Mouse (Mus musculus): ENCODE measurements around the gene Cerk. TPM values are rescaled to one million over a fixed set of nuclear protein-coding genes. Genes with fewer than 3 reads are reported as not detected.

The Cerk gene
- polyA plus RNA-seq, 1 experiment from 2014 or later = 23.5 TPM

DNA sequence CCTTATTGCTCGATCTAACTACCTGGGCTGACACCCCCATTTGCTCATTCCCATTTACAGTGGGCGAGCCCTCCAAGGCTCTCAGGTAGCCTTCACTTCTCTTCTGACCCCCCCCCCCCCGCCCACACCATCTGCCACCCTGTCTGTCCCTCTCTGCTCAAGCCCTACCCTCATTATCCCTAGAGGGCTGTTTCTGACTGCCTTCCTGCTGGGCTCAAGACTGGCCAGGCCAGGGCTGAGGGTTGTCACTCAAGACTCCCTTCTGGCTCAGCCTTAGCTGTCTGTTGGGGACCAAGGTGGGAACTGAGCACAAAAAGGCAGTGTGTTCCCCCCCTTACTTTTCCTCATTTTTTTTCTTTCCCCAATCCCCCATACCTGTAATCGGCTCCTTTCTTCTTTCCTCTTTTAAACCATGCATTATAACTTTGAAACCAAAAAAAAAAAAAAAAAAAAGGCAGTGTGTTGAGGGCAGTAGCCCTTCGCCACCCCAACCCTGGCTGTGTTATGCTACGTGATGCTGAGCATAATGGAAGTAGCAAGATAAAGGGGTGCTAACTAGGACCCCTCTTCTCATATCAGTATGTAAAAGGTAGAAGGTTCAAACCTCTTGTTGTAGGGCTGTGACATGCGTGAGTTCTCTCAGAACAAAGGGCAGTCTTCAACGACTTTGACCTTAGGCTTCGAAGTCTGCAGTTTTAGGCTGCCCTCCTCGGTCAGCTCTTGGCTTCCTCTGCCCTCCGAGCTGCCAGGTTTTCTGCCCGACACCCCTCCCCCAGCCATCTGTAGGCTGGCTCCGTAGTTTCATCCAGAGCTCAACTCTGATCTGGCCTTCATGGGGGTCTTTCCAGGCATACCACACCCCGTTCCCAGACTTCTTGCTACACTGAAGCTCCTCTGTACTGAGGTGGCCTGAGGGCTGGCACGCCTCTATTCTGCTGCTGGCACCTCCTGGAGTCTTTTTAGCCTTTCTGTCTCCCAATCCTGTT is 68.5 kb downstream of the Cerk start:
- Histone ChIP-seq H3K9ac (replicated peaks) (no peak overlapping the region; the same call in 1 of the 2 replicates), H3K27ac (replicated peaks) (no peak overlapping the region; the same call in 1 of the 2 replicates), H3K4me3 (no peak overlapping the region), H3K36me3 (peaks cover 30% of the 10 kb centered on the region), H3K9me3 (no peaks in the 10 kb centered on the region), H3K4me2 (replicated peaks) (no peak overlapping the region), H3K4me1 (peaks cover 21% of the 10 kb centered on the region), H3K27me3 (no peaks in the 10 kb centered on the region)
- WGBS = 76% methylated on average over 14 of the region's 15 CpGs
- ATAC-seq (ENCODE audit: low FRiP score, low read depth) = no peak

DNA sequence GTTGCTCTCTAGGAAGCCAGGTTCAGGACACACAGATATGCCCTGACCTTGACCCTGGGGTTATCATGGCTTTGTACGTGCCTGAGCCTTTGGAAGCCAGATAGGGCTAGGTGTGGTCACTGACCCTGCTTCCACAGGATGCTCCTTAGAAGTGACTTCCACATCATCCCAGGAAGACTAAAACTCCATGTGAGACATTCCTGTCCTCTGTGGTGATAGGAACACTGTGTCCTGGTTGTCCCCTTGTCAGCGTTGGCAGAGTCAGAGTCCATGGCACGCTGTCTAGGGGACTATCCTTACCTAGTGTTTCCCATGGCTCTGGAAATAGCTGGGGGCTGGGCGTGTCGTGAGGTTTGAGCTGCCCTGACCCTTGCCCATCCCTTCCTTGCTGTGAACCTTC is 69.5 kb downstream of the Cerk start:
- Histone ChIP-seq H3K4me3 (no peak overlapping the region), H3K4me2 (replicated peaks) (no peak overlapping the region), H3K36me3 (peaks cover 20% of the 10 kb centered on the region), H3K27me3 (no peaks in the 10 kb centered on the region), H3K27ac (replicated peaks) (no peak overlapping the region), H3K9me3 (no peaks in the 10 kb centered on the region), H3K9ac (replicated peaks) (no peak overlapping the region), H3K4me1 (peaks cover 28% of the 10 kb centered on the region)
- no peak for ATAC-seq (ENCODE audit: low FRiP score, low read depth)
- 73% methylated on average over 5 of the region's 5 CpGs for WGBS

DNA sequence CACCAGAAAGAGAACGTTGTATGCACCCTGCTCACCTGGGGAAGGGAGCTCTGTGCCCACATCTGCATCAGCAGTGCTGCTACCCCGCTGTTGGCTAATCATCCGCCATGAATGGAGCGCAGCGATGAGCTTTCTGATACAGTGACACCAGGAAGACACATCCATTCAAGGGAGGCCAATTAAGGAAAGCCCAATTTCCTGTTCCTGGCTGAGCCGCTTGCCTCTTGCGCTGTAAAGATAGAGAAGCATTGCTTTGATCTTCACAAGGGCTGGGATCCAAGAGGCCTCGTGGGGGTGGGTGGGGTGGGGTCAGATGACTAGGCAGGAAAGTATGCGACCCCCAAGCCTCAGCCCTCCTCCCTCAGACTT is 72.6 kb downstream of the Cerk start:
- peak overlapping the region; percentile 15; the same call in 1 of the 2 replicates for H3K4me2 ChIP-seq (replicated peaks)
- 11% methylated on average over 9 of the region's 9 CpGs for WGBS
- no peaks in the 10 kb centered on the region for H3K9me3 ChIP-seq
- H3K9ac ChIP-seq (replicated peaks) = no peak overlapping the region
- H3K4me3 ChIP-seq = no peak overlapping the region
- peaks cover 28% of the 10 kb centered on the region for H3K4me1 ChIP-seq
- H3K36me3 ChIP-seq = no peaks in the 10 kb centered on the region
- ATAC-seq (ENCODE audit: low FRiP score, low read depth) = 0 out of 2 replicates have a peak, but pooled peaks have one; percentile 16
- H3K27ac ChIP-seq (replicated peaks) = peak overlapping the region; percentile 64
- no peaks in the 10 kb centered on the region for H3K27me3 ChIP-seq

DNA sequence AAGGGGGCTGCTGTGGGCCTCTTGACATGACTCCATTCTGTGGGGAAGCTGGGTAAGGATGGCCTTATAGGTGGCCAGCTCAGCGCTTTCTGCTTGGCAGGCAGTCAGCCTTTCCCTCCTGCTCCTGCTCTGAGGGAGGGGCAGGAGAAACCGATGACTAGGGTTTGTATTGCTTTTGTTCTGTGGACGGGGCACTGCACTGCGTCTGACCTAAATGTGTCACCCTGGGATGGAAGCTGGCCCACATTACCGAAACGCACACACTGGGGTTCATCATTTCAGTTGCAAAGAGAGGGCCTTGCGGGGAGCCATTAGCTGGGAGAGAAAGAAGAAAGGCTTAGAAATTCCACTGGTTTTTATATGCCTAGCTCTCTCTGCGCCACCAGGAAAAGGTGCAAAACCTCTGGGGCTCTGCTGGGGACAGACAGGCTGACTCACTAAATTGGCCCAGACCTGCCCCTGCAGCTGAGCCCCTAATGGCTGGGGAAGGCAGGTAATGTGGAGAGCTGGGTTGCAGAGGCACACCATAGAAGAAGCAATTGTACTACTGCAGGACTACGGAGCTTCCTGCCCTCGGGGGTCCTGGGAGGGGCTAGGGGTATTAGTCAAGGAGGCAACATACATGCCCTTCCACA is 73.1 kb downstream of the Cerk start:
- peaks cover 28% of the 10 kb centered on the region for H3K4me1 ChIP-seq
- peak overlapping the region; percentile 64 for H3K27ac ChIP-seq (replicated peaks)
- 14% methylated on average over 10 of the region's 10 CpGs for WGBS

DNA sequence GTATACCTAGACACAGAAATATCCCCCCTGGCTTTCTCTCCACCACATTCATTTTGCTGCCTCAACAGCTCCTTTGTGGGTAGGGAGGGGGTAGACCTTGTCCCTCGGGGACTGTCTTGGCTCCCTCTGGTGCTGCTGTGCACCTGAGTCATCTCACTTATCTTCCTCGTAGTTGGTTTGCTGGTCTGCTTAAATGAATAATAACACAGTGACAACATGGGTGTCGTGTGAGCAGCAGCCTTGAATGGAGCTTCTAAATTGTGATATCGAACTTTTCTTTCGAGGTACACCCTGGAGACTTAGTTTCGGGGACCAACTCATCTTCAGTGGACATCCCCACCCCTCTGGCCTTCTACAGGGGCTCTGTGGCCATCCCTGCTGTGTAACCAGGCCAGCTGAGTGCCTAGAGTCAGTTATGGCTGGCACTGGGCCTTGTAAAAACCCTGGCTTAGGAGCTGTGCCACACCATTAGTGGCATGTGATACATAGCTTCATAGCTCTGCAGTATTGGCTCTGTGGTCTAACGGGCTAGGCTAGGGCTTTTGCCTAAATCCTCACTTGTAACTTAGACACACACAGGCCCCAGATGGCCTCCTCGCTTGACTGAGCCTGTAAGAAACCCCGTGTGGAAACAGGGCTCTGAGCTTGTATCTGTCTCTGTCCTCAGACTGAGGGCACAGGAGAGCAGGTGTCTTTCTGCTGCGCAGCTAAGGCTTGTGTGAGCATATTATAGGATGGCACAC is 75.4 kb downstream of the Cerk start:
- Histone ChIP-seq H3K27me3 (no peaks in the 10 kb centered on the region), H3K9ac (replicated peaks) (no peak overlapping the region), H3K9me3 (no peaks in the 10 kb centered on the region), H3K4me1 (peaks cover 20% of the 10 kb centered on the region), H3K36me3 (no peaks in the 10 kb centered on the region), H3K27ac (replicated peaks) (no peak overlapping the region), H3K4me2 (replicated peaks) (no peak overlapping the region), H3K4me3 (no peak overlapping the region)
- no peak for ATAC-seq (ENCODE audit: low FRiP score, low read depth)
- 69% methylated on average over 10 of the region's 10 CpGs for WGBS

More for the DNA sequence above, 73.1 kb downstream of the Cerk start:
- Histone ChIP-seq H3K4me2 (replicated peaks) (peak overlapping the region; percentile 15; the same call in 1 of the 2 replicates), H3K36me3 (no peaks in the 10 kb centered on the region), H3K4me3 (no peak overlapping the region), H3K27me3 (no peaks in the 10 kb centered on the region), H3K9ac (replicated peaks) (no peak overlapping the region), H3K9me3 (no peaks in the 10 kb centered on the region)
- peak; percentile 30; the same call in 1 of the 2 replicates for ATAC-seq (ENCODE audit: low FRiP score, low read depth)

DNA sequence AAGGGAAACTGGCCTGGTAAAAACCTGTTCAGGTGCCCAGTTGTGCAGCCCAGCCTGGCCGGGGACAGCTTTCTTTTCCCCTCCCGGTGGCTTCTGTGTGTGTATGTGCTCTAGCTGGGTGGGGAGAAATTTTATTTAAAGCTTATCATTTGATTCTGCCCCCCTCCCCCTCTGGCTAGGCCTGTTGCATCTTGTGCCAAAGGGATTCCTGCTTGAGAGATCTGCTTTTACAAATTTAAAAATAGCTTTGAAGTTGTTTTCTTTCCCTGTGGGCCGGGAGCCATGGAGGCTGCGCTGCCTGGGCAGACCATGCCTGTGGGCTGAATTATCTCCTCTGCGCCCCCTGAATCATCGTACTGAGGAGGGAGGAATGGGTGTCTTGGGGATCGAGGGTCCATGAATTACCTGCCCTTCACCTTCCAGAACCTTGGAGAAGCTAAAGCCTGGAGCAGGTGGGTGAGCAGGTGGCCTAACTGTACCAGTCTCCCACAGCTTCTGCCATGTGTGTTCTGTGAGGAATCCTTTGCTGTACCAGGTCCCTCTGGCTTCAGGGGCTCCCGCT is 76.2 kb downstream of the Cerk start:
- Histone ChIP-seq H3K36me3 (0 out of 2 replicates have a peak, but pooled peaks cover 2% of the 10 kb centered on the region), H3K9ac (replicated peaks) (no peak overlapping the region), H3K9me3 (no peaks in the 10 kb centered on the region), H3K27me3 (no peaks in the 10 kb centered on the region), H3K4me3 (no peak overlapping the region), H3K4me2 (replicated peaks) (no peak overlapping the region), H3K27ac (replicated peaks) (no peak overlapping the region), H3K4me1 (peaks cover 20% of the 10 kb centered on the region)
- no peak for ATAC-seq (ENCODE audit: low FRiP score, low read depth)
- WGBS = 80% methylated on average over 8 of the region's 8 CpGs

DNA sequence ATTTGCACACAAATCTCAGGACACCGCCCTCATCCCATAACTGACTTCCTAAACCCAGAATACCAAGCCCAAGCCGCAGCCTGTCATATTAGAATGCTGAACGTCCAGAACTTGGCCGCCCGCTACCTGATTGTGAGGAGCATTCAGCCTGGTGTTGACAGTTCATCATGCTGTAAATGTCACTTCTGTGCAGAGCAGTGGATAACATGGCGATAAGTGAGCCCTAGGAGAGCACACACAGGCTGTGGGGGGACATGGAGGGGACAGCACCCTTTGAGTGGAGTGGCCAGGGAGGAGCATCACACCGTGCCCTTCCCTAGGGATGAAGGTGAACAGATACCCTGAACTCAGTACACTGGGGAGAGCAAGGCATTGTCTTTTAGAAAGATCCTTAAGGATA is 76.7 kb downstream of the Cerk start:
- no peak overlapping the region for H3K27ac ChIP-seq (replicated peaks)
- no peak overlapping the region for H3K9ac ChIP-seq (replicated peaks)
- H3K4me3 ChIP-seq = no peak overlapping the region
- H3K4me1 ChIP-seq = peaks cover 20% of the 10 kb centered on the region
- 0 out of 2 replicates have a peak, but pooled peaks cover 7% of the 10 kb centered on the region for H3K36me3 ChIP-seq
- no peaks in the 10 kb centered on the region for H3K9me3 ChIP-seq
- WGBS = 89% methylated on average over 7 of the region's 7 CpGs
- no peak for ATAC-seq (ENCODE audit: low FRiP score, low read depth)
- no peaks in the 10 kb centered on the region for H3K27me3 ChIP-seq
- H3K4me2 ChIP-seq (replicated peaks) = no peak overlapping the region

DNA sequence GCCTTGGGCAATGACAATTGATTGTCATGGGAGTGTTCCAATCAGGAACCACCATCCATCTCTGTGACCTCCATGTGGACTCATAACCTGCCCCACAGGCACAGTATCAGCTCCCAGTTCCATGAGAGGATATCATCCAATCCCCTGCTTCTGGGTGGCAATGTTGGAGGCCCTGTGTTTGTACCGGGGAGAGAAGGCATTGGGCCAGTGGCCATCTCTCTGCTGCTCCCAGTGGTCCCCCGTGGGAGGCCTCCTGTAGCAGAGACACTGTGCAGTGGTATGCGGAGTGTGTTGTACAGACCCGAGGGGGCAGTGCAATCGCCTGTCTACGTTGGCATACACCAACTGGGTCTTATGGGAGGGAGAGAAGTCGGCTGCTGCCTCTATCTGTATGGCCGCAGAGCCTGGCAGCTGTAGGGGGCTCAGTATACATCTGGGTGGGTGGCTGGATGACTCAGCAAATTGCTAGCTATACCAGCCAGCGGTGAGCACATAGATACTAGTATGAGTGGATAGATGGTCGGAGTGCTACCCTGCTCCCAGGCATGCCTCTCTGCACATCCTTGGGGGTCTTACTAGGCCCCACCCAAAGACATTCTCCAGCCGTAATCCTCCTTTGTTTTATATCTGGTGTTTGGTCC is 78.0 kb downstream of the Cerk start:
- no peak overlapping the region for H3K9ac ChIP-seq (replicated peaks)
- ATAC-seq (ENCODE audit: low FRiP score, low read depth) = no peak
- H3K27me3 ChIP-seq = no peaks in the 10 kb centered on the region
- no peak overlapping the region for H3K4me2 ChIP-seq (replicated peaks)
- no peaks in the 10 kb centered on the region for H3K9me3 ChIP-seq
- no peak overlapping the region for H3K27ac ChIP-seq (replicated peaks)
- peaks cover 12% of the 10 kb centered on the region for H3K4me1 ChIP-seq
- H3K36me3 ChIP-seq = peaks cover 16% of the 10 kb centered on the region; the same call in 1 of the 2 replicates
- H3K4me3 ChIP-seq = no peak overlapping the region
- 83% methylated on average over 11 of the region's 11 CpGs for WGBS

DNA sequence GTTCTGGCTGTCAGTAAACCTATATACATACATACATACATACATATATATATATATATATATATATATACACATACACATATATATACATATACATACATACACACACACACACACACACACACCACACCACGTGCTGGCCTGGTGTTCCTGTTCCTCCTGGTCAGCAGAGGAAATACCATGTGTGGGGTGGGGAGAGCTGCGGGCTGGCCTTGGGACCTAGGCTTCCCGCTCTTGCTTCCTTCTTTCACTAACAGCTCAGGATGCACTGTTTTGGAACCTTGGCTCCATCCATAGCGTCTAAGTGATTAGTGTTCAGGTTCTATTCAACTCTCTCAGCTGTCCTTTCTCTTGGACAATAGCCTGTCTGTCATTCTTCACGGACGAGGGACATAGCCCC is 80.2 kb downstream of the Cerk start:
- no peak overlapping the region for H3K4me2 ChIP-seq (replicated peaks)
- peaks cover 25% of the 10 kb centered on the region for H3K36me3 ChIP-seq
- ATAC-seq (ENCODE audit: low FRiP score, low read depth) = no peak
- no peak overlapping the region for H3K9ac ChIP-seq (replicated peaks)
- no peak overlapping the region for H3K27ac ChIP-seq (replicated peaks)
- WGBS = 56% methylated on average over 6 of the region's 6 CpGs
- no peak overlapping the region for H3K4me3 ChIP-seq
- H3K9me3 ChIP-seq = no peaks in the 10 kb centered on the region
- no peaks in the 10 kb centered on the region for H3K27me3 ChIP-seq
- H3K4me1 ChIP-seq = no peaks in the 10 kb centered on the region; the same call in 1 of the 2 replicates

DNA sequence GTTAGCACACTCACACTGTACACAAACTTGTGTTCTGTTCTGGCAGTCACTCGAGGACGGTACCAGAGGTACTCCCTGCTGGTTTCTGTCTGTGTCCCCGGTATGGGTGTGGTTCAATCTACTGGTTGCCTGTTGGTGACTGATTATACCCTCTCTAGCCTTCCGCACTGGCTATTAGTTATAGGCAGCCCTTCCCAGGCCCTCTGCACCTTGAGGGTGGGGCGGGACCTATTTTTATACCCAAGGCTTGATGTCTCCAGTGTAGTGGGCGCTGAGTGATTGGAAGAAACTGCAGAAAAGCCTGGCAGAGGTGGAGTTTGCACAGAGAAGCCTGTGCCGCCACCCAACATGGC is 80.6 kb downstream of the Cerk start:
- H3K27me3 ChIP-seq = no peaks in the 10 kb centered on the region
- H3K4me3 ChIP-seq = no peak overlapping the region
- no peak overlapping the region for H3K9ac ChIP-seq (replicated peaks)
- no peaks in the 10 kb centered on the region for H3K4me1 ChIP-seq
- 89% methylated on average over 7 of the region's 7 CpGs for WGBS
- ATAC-seq (ENCODE audit: low FRiP score, low read depth) = no peak
- H3K36me3 ChIP-seq = peaks cover 28% of the 10 kb centered on the region
- H3K4me2 ChIP-seq (replicated peaks) = no peak overlapping the region
- H3K9me3 ChIP-seq = no peaks in the 10 kb centered on the region
- H3K27ac ChIP-seq (replicated peaks) = no peak overlapping the region

Measured in midbrain, embryonic 12.5 days (tissue).